Mouse (Mus musculus) lung, postnatal 0 days (tissue): ENCODE measurements at regions not wholly inside any gene's neighbourhood (a gene's known extent, or its start where the extent isn't known, plus 50 kb on each side); places are given as distances from the start of the nearest gene placed in this dataset.

Source experiments
- ATAC-seq: fragments of 200-750 bp; cut with Nextera tagmentation; 2 replicates; pipeline ENCODE4 v1.8.0; 2017; ENCODE audit warnings: moderate library complexity
- DNase-seq: peaks from one replicate; pipeline ENCODE4 v3.0.0-alpha.2; 2016; ENCODE audit warnings: low spot score
- H3K27ac ChIP-seq: fragments of 300-500 bp; sonication (generic); 2 replicates; pipeline ENCODE4 v1.5.1; 2014; ENCODE audit warnings: antibody characterized with exemption, mild to moderate bottlenecking, low read length, mixed read lengths
- H3K27me3 ChIP-seq: fragments of 300-500 bp; sonication (generic); replicated peaks from 2 replicates; pipeline ENCODE4 v1.6.1; 2014; ENCODE audit warnings: low read length, mixed read lengths; ENCODE audit not compliant: insufficient read depth
- H3K36me3 ChIP-seq: fragments of 300-500 bp; sonication (generic); 2 replicates; pipeline ENCODE4 v1.6.1; 2014; ENCODE audit warnings: low read length, mixed read lengths; ENCODE audit not compliant: insufficient read depth
- H3K4me1 ChIP-seq: fragments of 300-500 bp; sonication (generic); 2 replicates; pipeline ENCODE4 v1.6.1; 2014; ENCODE audit warnings: antibody characterized with exemption, low read depth, low read length, mixed read lengths; ENCODE audit not compliant: insufficient read depth
- H3K4me2 ChIP-seq: fragments of 300-500 bp; sonication (generic); replicated peaks from 2 replicates; pipeline ENCODE4 v1.6.1; 2014; ENCODE audit warnings: low read depth, mild to moderate bottlenecking, low read length, moderate library complexity, mixed read lengths
- H3K4me3 ChIP-seq: fragments of 300-500 bp; sonication (generic); 2 replicates; pipeline ENCODE4 v1.5.1; 2014; ENCODE audit warnings: low read depth, low read length
- H3K9ac ChIP-seq: fragments of 300-500 bp; sonication (generic); replicated peaks from 2 replicates; pipeline ENCODE4 v1.6.1; 2014; ENCODE audit warnings: low read depth, mild to moderate bottlenecking
- H3K9me3 ChIP-seq: fragments of 300-500 bp; sonication (generic); 2 replicates; pipeline ENCODE4 v1.6.1; 2016; ENCODE audit warnings: low read length, mixed read lengths
- CTCF ChIP-seq: IDR thresholded peaks from 2 replicates; pipeline ENCODE4 v1.5.1; 2016; ENCODE audit warnings: antibody characterized with exemption, mild to moderate bottlenecking
- EP300 ChIP-seq: IDR thresholded peaks from 2 replicates; pipeline ENCODE4 v1.6.1; 2016; ENCODE audit warnings: antibody characterized with exemption, mild to moderate bottlenecking, control low read depth
- whole genome bisulfite sequencing: fragments of 180-500 bp; shearing (Covaris S2); extraction: QIAGEN DNeasy Blood & Tissue Kit; methylation state at CpG from one replicate; pipeline ENCODE4 v1.1.7; 2014; 5-methylcytosine and 5-hydroxymethylcytosine counted together

DNA sequence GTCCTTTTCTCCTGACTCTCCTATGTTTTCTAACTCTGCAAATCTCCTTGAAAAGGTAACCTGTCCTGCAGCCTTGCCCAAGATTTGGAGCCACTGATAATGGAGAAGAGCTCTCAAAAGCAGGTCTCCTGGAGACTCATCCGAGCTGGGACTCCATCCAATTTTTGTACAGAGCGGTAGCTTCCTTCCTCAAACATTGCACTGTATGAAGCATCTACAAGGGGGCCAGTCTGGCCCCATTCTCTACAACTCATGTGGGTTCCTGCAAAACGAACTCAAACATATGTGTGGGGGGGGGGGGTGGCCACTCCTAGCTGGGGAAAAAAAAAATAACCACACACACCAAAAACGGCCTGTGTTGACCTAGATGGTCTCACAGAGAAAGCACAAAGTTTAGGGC lies 164.4 kb upstream of the Dyrk2 start:
- no peak overlapping the region for H3K4me3 ChIP-seq
- no peak overlapping the region for H3K27ac ChIP-seq
- H3K9me3 ChIP-seq = no peaks in the 10 kb centered on the region
- no peak for TF ChIP-seq EP300
- no peak for TF ChIP-seq CTCF
- 40% methylated on average over 4 of the region's 4 CpGs for WGBS
- DNase-seq (no peak), ATAC-seq (no peak)
- no peaks in the 10 kb centered on the region for H3K27me3 ChIP-seq
- H3K9ac ChIP-seq = no peak overlapping the region
- no peaks in the 10 kb centered on the region for H3K4me1 ChIP-seq
- H3K4me2 ChIP-seq = no peak overlapping the region
- H3K36me3 ChIP-seq = no peaks in the 10 kb centered on the region

- Histone ChIP-seq H3K4me1 (no peaks in the 10 kb centered on the region), H3K4me3 (no peak overlapping the region), H3K36me3 (no peaks in the 10 kb centered on the region), H3K4me2 (no peak overlapping the region), H3K9me3 (no peaks in the 10 kb centered on the region), H3K9ac (no peak overlapping the region), H3K27ac (no peak overlapping the region), H3K27me3 (no peaks in the 10 kb centered on the region)
- ATAC-seq (peak; percentile 41), DNase-seq (no peak)
- 52% methylated on average over 16 of the region's 16 CpGs for WGBS
- TF ChIP-seq EP300 (no peak), CTCF (no peak)
These were observed 161.6 kb upstream of the Dyrk2 start for GRCm38 (mm10) chr10:119031282-119032275.

GRCm38 (mm10) chr10:119028480-119029137 lies 158.6 kb upstream of the Dyrk2 start:
- Histone ChIP-seq H3K9ac (no peak overlapping the region), H3K4me1 (no peaks in the 10 kb centered on the region), H3K27ac (no peak overlapping the region), H3K9me3 (no peaks in the 10 kb centered on the region), H3K4me2 (no peak overlapping the region), H3K27me3 (no peaks in the 10 kb centered on the region), H3K36me3 (no peaks in the 10 kb centered on the region), H3K4me3 (no peak overlapping the region)
- DNase-seq (no peak), ATAC-seq (no peak)
- WGBS = 50% methylated on average over 3 of the region's 3 CpGs
- TF ChIP-seq CTCF (no peak), EP300 (no peak)

GRCm38 (mm10) chr10:119027241-119027901 lies 157.4 kb upstream of the Dyrk2 start:
- TF ChIP-seq EP300 (no peak), CTCF (no peak)
- no peak overlapping the region for H3K4me2 ChIP-seq
- no peak overlapping the region for H3K27ac ChIP-seq
- 34% methylated on average over 6 of the region's 6 CpGs for WGBS
- no peak overlapping the region for H3K4me3 ChIP-seq
- DNase-seq = no peak
- H3K27me3 ChIP-seq = no peaks in the 10 kb centered on the region
- ATAC-seq = no peak
- no peak overlapping the region for H3K9ac ChIP-seq
- H3K9me3 ChIP-seq = no peaks in the 10 kb centered on the region
- no peaks in the 10 kb centered on the region for H3K4me1 ChIP-seq
- H3K36me3 ChIP-seq = no peaks in the 10 kb centered on the region

DNA sequence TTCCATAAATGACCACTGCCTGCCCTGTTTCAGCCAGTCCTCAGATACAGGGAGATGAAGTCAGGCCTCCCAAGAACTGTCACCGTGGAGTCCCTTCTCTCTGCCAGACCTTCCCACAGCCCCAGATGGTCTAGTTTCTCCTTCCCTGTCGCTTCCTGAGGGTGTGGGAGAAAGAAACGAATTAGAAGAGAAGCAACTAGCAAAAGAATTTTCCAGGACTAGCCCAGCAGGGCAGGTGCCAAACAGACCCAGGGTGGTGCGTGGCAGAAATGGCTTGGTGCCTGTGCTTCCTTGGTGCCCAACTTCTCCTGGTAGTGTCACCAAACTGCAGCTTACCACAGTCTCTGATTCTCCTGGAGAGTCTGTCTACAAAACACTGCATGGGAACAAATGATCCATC lies 156.3 kb upstream of the Dyrk2 start:
- Histone ChIP-seq H3K27me3 (no peaks in the 10 kb centered on the region), H3K4me3 (no peak overlapping the region), H3K27ac (no peak overlapping the region), H3K9ac (no peak overlapping the region), H3K4me1 (no peaks in the 10 kb centered on the region), H3K9me3 (no peaks in the 10 kb centered on the region), H3K4me2 (no peak overlapping the region), H3K36me3 (no peaks in the 10 kb centered on the region)
- ATAC-seq = no peak
- WGBS = 65% methylated on average over 4 of the region's 4 CpGs
- no peak for TF ChIP-seq EP300
- TF ChIP-seq CTCF = no peak
- no peak for DNase-seq

- no peak for DNase-seq
- 42% methylated on average over 9 of the region's 9 CpGs for WGBS
- ATAC-seq = no peak
These were observed 154.4 kb upstream of the Dyrk2 start for GRCm38 (mm10) chr10:119024425-119024824.

More at GRCm38 (mm10) chr10:119024425-119024824, 154.4 kb upstream of the Dyrk2 start:
- no peak overlapping the region for H3K4me2 ChIP-seq
- TF ChIP-seq CTCF = no peak
- TF ChIP-seq EP300 = no peak
- H3K27me3 ChIP-seq = no peaks in the 10 kb centered on the region
- no peak overlapping the region for H3K27ac ChIP-seq
- H3K36me3 ChIP-seq = no peaks in the 10 kb centered on the region
- no peaks in the 10 kb centered on the region for H3K9me3 ChIP-seq
- no peak overlapping the region for H3K4me3 ChIP-seq
- H3K4me1 ChIP-seq = no peaks in the 10 kb centered on the region
- no peak overlapping the region for H3K9ac ChIP-seq
